In genomic region chr8:122162992-122163391, GRCm38 (mm10) we compare ENCODE assay signal across 8 mouse cellular contexts.
A peak's percentile ranks its signal among the peaks of the same experiment; 100 is the strongest.
DNase-seq lines count a peak whose midpoint lies in the region; ATAC-seq lines count a peak whose summit lies in the region.

No protein-coding gene starts in this region.

- no peaks in the 10 kb centered on the region for H3K9me3 ChIP-seq in midbrain, embryonic 11.5 days (ENCODE audit: control insufficient read depth, low read length)
- no peaks in the 10 kb centered on the region for H3K9me3 ChIP-seq in midbrain, embryonic 15.5 days
- no peaks in the 10 kb centered on the region for H3K9me3 ChIP-seq in liver, embryonic 13.5 days (replicated peaks)

- ATAC-seq in midbrain, embryonic 11.5 days (ENCODE audit: low FRiP score), result 0 out of 2 replicates have a peak, but pooled peaks have one; percentile 38
- ATAC-seq in midbrain, embryonic 15.5 days (replicated peaks), result no peak
- ATAC-seq in liver, embryonic 13.5 days (ENCODE audit: low read depth), result no peak; the same call in 1 of the 2 replicates

- no peak overlapping the region for H3K27ac ChIP-seq in midbrain, embryonic 11.5 days (ENCODE audit: low read depth, low read length)
- H3K27ac ChIP-seq in midbrain, embryonic 15.5 days, result no peak overlapping the region
- H3K27ac ChIP-seq in liver, embryonic 13.5 days, result no peak overlapping the region

- no peaks in the 10 kb centered on the region for H3K27me3 ChIP-seq in midbrain, embryonic 11.5 days (ENCODE audit: control insufficient read depth, insufficient read depth, low read length)
- no peaks in the 10 kb centered on the region for H3K27me3 ChIP-seq in midbrain, embryonic 15.5 days (replicated peaks)
- no peaks in the 10 kb centered on the region for H3K27me3 ChIP-seq in liver, embryonic 13.5 days

- H3K4me2 ChIP-seq in midbrain, embryonic 11.5 days, result no peak overlapping the region
- no peak overlapping the region for H3K4me2 ChIP-seq in midbrain, embryonic 15.5 days
- H3K4me2 ChIP-seq in liver, embryonic 13.5 days, result no peak overlapping the region

- H3K36me3 ChIP-seq in midbrain, embryonic 11.5 days (ENCODE audit: control insufficient read depth, insufficient read depth, low read length), result no peaks in the 10 kb centered on the region
- no peaks in the 10 kb centered on the region for H3K36me3 ChIP-seq in midbrain, embryonic 15.5 days (replicated peaks)
- no peaks in the 10 kb centered on the region for H3K36me3 ChIP-seq in liver, embryonic 13.5 days

- no peak overlapping the region for H3K9ac ChIP-seq in midbrain, embryonic 11.5 days (ENCODE audit: low read length)
- H3K9ac ChIP-seq in midbrain, embryonic 15.5 days, result no peak overlapping the region
- H3K9ac ChIP-seq in liver, embryonic 13.5 days, result no peak overlapping the region

- H3K4me3 ChIP-seq in midbrain, embryonic 11.5 days (ENCODE audit: low read depth, low read length), result no peak overlapping the region
- no peak overlapping the region for H3K4me3 ChIP-seq in midbrain, embryonic 15.5 days
- no peak overlapping the region for H3K4me3 ChIP-seq in liver, embryonic 13.5 days (replicated peaks)

- WGBS in midbrain, embryonic 11.5 days, result 30% methylated on average over 8 of the region's 8 CpGs
- WGBS in midbrain, embryonic 15.5 days, result 32% methylated on average over 8 of the region's 8 CpGs
- 25% methylated on average over 8 of the region's 8 CpGs for WGBS in liver, embryonic 13.5 days (ENCODE audit: insufficient replicate concordance)

- no peaks in the 10 kb centered on the region for H3K4me1 ChIP-seq in midbrain, embryonic 11.5 days (ENCODE audit: control insufficient read depth, insufficient read depth, low read length)
- H3K4me1 ChIP-seq in midbrain, embryonic 15.5 days, result no peaks in the 10 kb centered on the region
- no peaks in the 10 kb centered on the region for H3K4me1 ChIP-seq in liver, embryonic 13.5 days (replicated peaks)

- DNase-seq in midbrain, embryonic 11.5 days (ENCODE audit: low spot score, missing footprints), result peak; percentile 95
- DNase-seq in c-Kit-positive CD71-positive TER-119-positive erythroid progenitor cells, embryonic 14.5 days (ENCODE audit: low spot score), result peak; percentile 34
- peak; percentile 56 to 67 for DNase-seq in frontal cortex, postnatal 25 days (ENCODE audit: low spot score in 2 of 2)
- peak; percentile 49 to 79 for DNase-seq in kidney, adult 8-10 months
- DNase-seq in liver, embryonic 13.5 days, result peak; percentile 40
- DNase-seq in retina, postnatal 1 day, result peak; percentile 60
- peak; percentile 90 for DNase-seq in thymus, postnatal 4 days

Comparison
In these comparisons a context has a peak if more than half of its experiments do, and no peak if none do; other contexts are left out.
1. DNase-seq: peak in every context shown above with its lines; median percentile 95 in midbrain, embryonic 11.5 days; 90 in thymus, postnatal 4 days; 64 in kidney, adult 8-10 months; 62 in frontal cortex, postnatal 25 days; 60 in retina, postnatal 1 day; 40 in liver, embryonic 13.5 days; 34 in c-Kit-positive CD71-positive TER-119-positive erythroid progenitor cells, embryonic 14.5 days.